Mouse (Mus musculus): ENCODE results near the gene Trio. TPM values are rescaled to one million over a fixed set of nuclear protein-coding genes. Genes with fewer than 3 reads are reported as not detected.

Gene Trio
- polyA plus RNA-seq, 1 experiment from 2014 or later = 52.8 TPM

- peaks cover 22% of the 10 kb centered on the region for H3K36me3 ChIP-seq
- H3K27me3 ChIP-seq = no peaks in the 10 kb centered on the region
- no peak overlapping the region for H3K9ac ChIP-seq
- H3K4me2 ChIP-seq = no peak overlapping the region
- peaks cover 7% of the 10 kb centered on the region; the same call in 1 of the 2 replicates for H3K4me1 ChIP-seq
- 55% methylated on average over 4 of the region's 4 CpGs for WGBS
- no peak overlapping the region for H3K27ac ChIP-seq
- ATAC-seq (ENCODE audit: insufficient number of reproducible peaks, low FRiP score, low TSS enrichment, low read depth) = no peak
- H3K4me3 ChIP-seq = no peak overlapping the region
- H3K9me3 ChIP-seq = no peaks in the 10 kb centered on the region
These were observed 119.2 kb downstream of the Trio start for GRCm38 (mm10) chr15:27906409-27906808.

- H3K27ac ChIP-seq = no peak overlapping the region
- peaks cover 27% of the 10 kb centered on the region for H3K36me3 ChIP-seq
- no peaks in the 10 kb centered on the region for H3K9me3 ChIP-seq
- no peak overlapping the region for H3K9ac ChIP-seq
- ATAC-seq (ENCODE audit: insufficient number of reproducible peaks, low FRiP score, low TSS enrichment, low read depth) = no peak
- H3K27me3 ChIP-seq = no peaks in the 10 kb centered on the region
- 59% methylated on average over 6 of the region's 6 CpGs for WGBS
- H3K4me2 ChIP-seq = no peak overlapping the region
- peaks cover 7% of the 10 kb centered on the region; the same call in 1 of the 2 replicates for H3K4me1 ChIP-seq
- H3K4me3 ChIP-seq = no peak overlapping the region
These were observed 120.3 kb downstream of the Trio start for GRCm38 (mm10) chr15:27905341-27905740.

GRCm38 (mm10) chr15:27904346-27905005 is 121.2 kb downstream of the Trio start:
- no peaks in the 10 kb centered on the region for H3K27me3 ChIP-seq
- no peak for ATAC-seq (ENCODE audit: insufficient number of reproducible peaks, low FRiP score, low TSS enrichment, low read depth)
- H3K9me3 ChIP-seq = no peaks in the 10 kb centered on the region
- no peak overlapping the region for H3K4me3 ChIP-seq
- H3K27ac ChIP-seq = no peak overlapping the region
- no peak overlapping the region for H3K4me2 ChIP-seq
- H3K9ac ChIP-seq = no peak overlapping the region
- 48% methylated on average over 16 of the region's 16 CpGs for WGBS
- H3K4me1 ChIP-seq = peaks cover 7% of the 10 kb centered on the region; the same call in 1 of the 2 replicates
- peaks cover 34% of the 10 kb centered on the region for H3K36me3 ChIP-seq

GRCm38 (mm10) chr15:27901200-27901599 is 124.4 kb downstream of the Trio start:
- no peak for ATAC-seq (ENCODE audit: insufficient number of reproducible peaks, low FRiP score, low TSS enrichment, low read depth)
- 90% methylated on average over 15 of the region's 15 CpGs for WGBS

DNA sequence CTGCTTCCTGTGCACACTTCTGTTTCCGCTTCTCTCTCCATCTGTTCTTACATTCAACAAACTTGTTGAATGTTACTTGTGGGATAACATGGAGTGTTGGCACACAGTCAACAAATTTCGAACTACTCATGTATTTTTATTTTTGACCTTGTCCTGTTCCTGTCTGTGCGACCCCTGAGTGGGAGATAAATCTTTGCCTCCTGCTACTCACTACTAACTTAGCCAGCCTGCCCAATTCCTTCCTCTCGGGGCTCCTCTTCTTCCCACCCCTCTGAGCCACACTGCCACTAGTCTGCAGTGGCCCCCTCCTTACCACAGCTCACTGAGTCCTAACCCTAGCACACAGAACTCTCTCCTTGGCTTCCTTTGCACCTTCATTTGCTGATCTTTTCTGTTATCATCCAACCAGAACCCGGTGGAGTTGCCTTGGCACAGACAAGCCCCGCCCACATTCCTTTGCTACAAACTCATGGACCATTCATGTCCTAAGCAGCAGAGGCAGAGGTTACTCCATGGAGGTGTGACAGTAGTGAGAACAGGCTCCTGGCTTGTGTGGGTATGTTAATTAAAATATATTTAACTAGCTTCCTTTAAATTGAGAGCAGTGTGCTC is 126.7 kb downstream of the Trio start:
- no peaks in the 10 kb centered on the region for H3K27me3 ChIP-seq
- peaks cover 7% of the 10 kb centered on the region for H3K4me1 ChIP-seq
- H3K27ac ChIP-seq = no peak overlapping the region
- H3K4me3 ChIP-seq = no peak overlapping the region
- H3K9ac ChIP-seq = no peak overlapping the region
- 0 out of 2 replicates have a peak, but pooled peaks have one; percentile 40 for ATAC-seq (ENCODE audit: insufficient number of reproducible peaks, low FRiP score, low TSS enrichment, low read depth)
- H3K4me2 ChIP-seq = no peak overlapping the region
- no peaks in the 10 kb centered on the region for H3K9me3 ChIP-seq
- H3K36me3 ChIP-seq = peaks cover 73% of the 10 kb centered on the region
- 81% methylated on average over 6 of the region's 6 CpGs for WGBS

More at GRCm38 (mm10) chr15:27901200-27901599, 124.4 kb downstream of the Trio start:
- H3K4me3 ChIP-seq = no peak overlapping the region
- H3K36me3 ChIP-seq = peaks cover 59% of the 10 kb centered on the region
- no peak overlapping the region for H3K9ac ChIP-seq
- no peak overlapping the region for H3K4me2 ChIP-seq
- no peaks in the 10 kb centered on the region for H3K27me3 ChIP-seq
- H3K4me1 ChIP-seq = peaks cover 3% of the 10 kb centered on the region; the same call in 1 of the 2 replicates
- no peak overlapping the region for H3K27ac ChIP-seq
- no peaks in the 10 kb centered on the region for H3K9me3 ChIP-seq

GRCm38 (mm10) chr15:27894112-27894511 is 131.5 kb downstream of the Trio start:
- H3K27me3 ChIP-seq = no peaks in the 10 kb centered on the region
- peaks cover 7% of the 10 kb centered on the region for H3K4me1 ChIP-seq
- 79% methylated on average over 12 of the region's 12 CpGs for WGBS
- H3K27ac ChIP-seq = no peak overlapping the region
- no peak overlapping the region for H3K9ac ChIP-seq
- H3K4me2 ChIP-seq = no peak overlapping the region
- H3K9me3 ChIP-seq = no peaks in the 10 kb centered on the region
- H3K4me3 ChIP-seq = no peak overlapping the region
- peaks cover 76% of the 10 kb centered on the region for H3K36me3 ChIP-seq
- no peak for ATAC-seq (ENCODE audit: insufficient number of reproducible peaks, low FRiP score, low TSS enrichment, low read depth)

GRCm38 (mm10) chr15:27892029-27892428 is 133.6 kb downstream of the Trio start:
- Histone ChIP-seq H3K9ac (no peak overlapping the region), H3K9me3 (no peaks in the 10 kb centered on the region), H3K4me2 (no peak overlapping the region), H3K4me1 (peaks cover 10% of the 10 kb centered on the region), H3K27me3 (no peaks in the 10 kb centered on the region), H3K4me3 (no peak overlapping the region), H3K36me3 (peaks cover 72% of the 10 kb centered on the region), H3K27ac (no peak overlapping the region)
- ATAC-seq (ENCODE audit: insufficient number of reproducible peaks, low FRiP score, low TSS enrichment, low read depth) = no peak
- WGBS = 63% methylated on average over 5 of the region's 5 CpGs

GRCm38 (mm10) chr15:27890666-27891065 is 135.0 kb downstream of the Trio start:
- Histone ChIP-seq H3K4me3 (no peak overlapping the region), H3K9ac (no peak overlapping the region), H3K27me3 (no peaks in the 10 kb centered on the region), H3K27ac (no peak overlapping the region), H3K9me3 (no peaks in the 10 kb centered on the region), H3K4me2 (no peak overlapping the region), H3K36me3 (peaks cover 72% of the 10 kb centered on the region), H3K4me1 (peaks cover 12% of the 10 kb centered on the region; the same call in 1 of the 2 replicates)
- WGBS = 82% methylated on average over 5 of the region's 5 CpGs
- no peak for ATAC-seq (ENCODE audit: insufficient number of reproducible peaks, low FRiP score, low TSS enrichment, low read depth)

GRCm38 (mm10) chr15:27888153-27888552 is 137.5 kb downstream of the Trio start:
- WGBS = 66% methylated on average over 12 of the region's 13 CpGs
- ATAC-seq (ENCODE audit: insufficient number of reproducible peaks, low FRiP score, low TSS enrichment, low read depth) = no peak
- Histone ChIP-seq H3K9ac (no peak overlapping the region), H3K27me3 (no peaks in the 10 kb centered on the region), H3K27ac (no peak overlapping the region), H3K4me3 (no peak overlapping the region), H3K4me1 (peaks cover 12% of the 10 kb centered on the region; the same call in 1 of the 2 replicates), H3K4me2 (no peak overlapping the region), H3K36me3 (peaks cover 53% of the 10 kb centered on the region), H3K9me3 (no peaks in the 10 kb centered on the region)

- WGBS = 65% methylated on average over 6 of the region's 6 CpGs
- H3K27ac ChIP-seq = no peak overlapping the region
- ATAC-seq (ENCODE audit: insufficient number of reproducible peaks, low FRiP score, low TSS enrichment, low read depth) = no peak
These were observed 138.7 kb downstream of the Trio start for GRCm38 (mm10) chr15:27886992-27887391.

DNA sequence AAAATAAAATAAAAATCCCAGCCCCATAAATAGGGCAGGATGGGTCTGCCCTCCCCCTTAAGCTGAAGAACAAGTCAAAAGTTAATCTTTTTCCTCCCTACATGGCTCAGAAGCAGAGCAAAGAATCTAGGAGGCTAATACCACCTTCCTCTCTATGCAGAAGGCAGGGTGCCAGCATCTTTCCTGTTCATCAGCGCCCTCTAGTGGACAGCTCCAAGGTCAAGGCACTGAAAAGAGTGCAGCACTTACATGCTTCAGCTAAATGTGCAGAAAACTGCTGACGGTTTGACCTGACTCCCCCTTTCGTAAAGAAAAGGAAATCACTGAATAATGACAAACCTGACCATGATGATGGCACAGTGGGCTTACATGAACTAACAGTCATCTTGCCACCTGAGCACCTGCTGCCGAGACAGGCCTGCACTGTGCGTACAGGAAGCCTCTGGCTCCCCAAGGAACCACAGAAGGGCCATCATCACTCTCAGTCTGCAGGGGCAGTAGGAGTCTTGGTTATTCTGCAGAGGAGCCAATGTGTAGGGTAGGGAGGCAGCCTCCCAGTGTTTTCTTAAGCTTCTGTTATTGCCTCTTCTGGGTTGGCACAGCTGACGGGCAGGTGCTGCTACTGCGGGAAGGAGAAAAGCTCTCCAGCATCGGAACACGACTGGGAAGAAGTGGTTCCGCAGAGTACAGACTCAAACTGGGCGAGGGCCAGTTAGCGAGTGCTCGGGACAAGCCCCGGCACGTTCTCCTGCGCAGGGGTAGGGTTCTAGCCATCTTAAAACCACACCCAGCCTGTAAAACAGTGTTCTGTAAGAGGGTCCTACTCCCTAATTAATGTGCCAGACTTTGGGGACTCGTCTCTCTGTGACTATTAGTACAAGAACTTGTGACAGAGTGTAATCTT is 141.0 kb downstream of the Trio start:
- H3K4me3 ChIP-seq = no peak overlapping the region
- H3K4me2 ChIP-seq = no peak overlapping the region
- H3K36me3 ChIP-seq = peaks cover 47% of the 10 kb centered on the region
- 61% methylated on average over 17 of the region's 17 CpGs for WGBS
- H3K9ac ChIP-seq = no peak overlapping the region
- no peak for ATAC-seq (ENCODE audit: insufficient number of reproducible peaks, low FRiP score, low TSS enrichment, low read depth)
- no peaks in the 10 kb centered on the region for H3K27me3 ChIP-seq
- H3K4me1 ChIP-seq = peaks cover 12% of the 10 kb centered on the region; the same call in 1 of the 2 replicates
- H3K9me3 ChIP-seq = no peaks in the 10 kb centered on the region
- H3K27ac ChIP-seq = no peak overlapping the region; the same call in 1 of the 2 replicates

More at GRCm38 (mm10) chr15:27886992-27887391, 138.7 kb downstream of the Trio start:
- H3K4me2 ChIP-seq = no peak overlapping the region
- H3K4me1 ChIP-seq = peaks cover 12% of the 10 kb centered on the region; the same call in 1 of the 2 replicates
- no peak overlapping the region for H3K4me3 ChIP-seq
- H3K9me3 ChIP-seq = no peaks in the 10 kb centered on the region
- no peaks in the 10 kb centered on the region for H3K27me3 ChIP-seq
- H3K9ac ChIP-seq = no peak overlapping the region
- peaks cover 52% of the 10 kb centered on the region for H3K36me3 ChIP-seq
